Mouse (Mus musculus): ENCODE data around the gene Ntn5.
A peak's percentile ranks its signal among the peaks of the same experiment; 100 is the strongest.

The Ntn5 gene

DNA sequence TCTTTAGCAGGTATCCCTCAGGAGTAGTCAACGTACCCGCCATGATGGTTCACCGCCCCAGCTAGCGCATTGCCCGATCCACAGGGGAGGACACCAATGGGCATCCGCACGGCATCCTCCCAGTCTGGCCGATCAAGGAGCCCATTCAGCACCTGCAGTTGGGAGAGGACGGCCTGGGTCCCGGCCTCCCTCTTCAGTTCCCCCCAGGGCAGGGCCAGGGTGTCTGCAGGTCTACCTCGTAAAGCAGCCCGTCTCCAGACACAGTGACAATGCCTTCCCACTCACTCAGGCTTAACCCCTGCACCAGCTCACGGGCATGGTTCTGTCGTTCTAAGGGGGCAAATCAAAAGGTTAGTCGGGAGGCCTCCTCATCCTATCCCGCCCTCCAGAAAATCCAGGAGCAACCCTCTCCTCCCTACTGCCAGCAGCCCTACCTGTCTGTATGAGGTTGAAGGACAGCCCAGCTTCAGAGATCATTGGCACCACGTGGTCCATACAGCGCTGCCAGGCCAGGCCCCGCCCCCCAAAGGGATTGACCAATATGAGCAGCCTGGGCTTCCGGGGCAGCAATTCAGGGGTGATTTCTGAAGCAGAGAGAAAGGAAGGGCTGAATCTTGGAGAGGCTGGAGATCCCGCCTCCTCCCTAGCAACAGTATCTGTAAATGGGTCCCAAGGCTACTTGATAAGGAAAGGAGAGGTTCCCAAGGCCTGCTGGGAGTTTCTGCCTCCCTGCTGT, 28.4 kb downstream of the Ntn5 start:
- no peak for DNase-seq (ENCODE audit: low spot score in 2 of 2)

DNA sequence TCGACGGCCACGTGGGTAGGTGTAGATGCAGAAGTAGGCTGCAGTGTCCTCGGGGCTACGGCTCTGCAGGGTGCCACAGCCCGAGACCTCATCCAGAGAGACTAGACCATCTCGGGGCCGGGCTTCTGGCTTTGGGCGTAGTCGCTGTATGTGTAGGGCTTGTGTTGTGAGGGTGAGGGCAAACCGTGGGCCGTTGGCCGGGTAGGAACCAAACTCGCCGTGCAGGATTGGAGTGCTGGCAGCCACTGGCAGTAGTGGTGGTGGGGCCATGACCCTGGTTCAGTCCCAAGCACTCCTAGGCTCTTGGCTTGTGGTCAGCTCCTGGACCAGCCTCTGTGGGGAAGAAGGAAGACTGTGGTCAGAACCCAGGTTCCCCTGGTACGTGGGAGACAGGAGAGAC, 29.6 kb downstream of the Ntn5 start:
- no peak for DNase-seq (ENCODE audit: low spot score in 2 of 2)

DNA sequence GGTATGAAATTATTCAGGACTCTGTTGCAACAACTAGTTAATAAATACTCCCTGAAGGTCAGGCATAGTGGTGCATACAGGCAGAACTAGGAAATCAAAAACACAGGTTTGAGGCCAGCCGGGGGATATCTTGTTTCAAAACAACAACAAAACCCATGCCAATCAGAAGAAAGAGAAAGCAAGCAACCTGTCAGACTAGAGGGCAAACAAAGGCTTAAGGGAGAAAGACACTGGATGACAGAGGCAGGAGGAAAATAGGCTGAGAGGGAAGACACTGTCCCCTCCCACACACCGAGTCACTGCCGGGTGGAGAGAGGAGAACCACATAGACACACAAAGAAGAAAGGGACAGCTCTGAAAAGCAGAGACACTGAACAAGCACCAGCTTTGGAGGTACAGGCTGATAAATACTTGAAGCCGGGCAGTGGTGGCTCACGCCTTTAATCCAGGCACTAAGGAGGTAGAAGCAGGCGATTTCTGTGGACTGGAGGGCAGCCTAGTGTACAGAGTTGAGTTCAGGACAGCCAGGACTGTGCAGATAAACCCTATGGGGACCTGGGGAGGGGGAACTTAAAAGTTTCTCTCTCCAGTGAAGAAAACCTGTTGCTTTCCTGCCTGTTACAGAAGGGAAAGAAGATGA, 30.2 kb downstream of the Ntn5 start:
- DNase-seq (ENCODE audit: low spot score in 2 of 2): no peak

DNA sequence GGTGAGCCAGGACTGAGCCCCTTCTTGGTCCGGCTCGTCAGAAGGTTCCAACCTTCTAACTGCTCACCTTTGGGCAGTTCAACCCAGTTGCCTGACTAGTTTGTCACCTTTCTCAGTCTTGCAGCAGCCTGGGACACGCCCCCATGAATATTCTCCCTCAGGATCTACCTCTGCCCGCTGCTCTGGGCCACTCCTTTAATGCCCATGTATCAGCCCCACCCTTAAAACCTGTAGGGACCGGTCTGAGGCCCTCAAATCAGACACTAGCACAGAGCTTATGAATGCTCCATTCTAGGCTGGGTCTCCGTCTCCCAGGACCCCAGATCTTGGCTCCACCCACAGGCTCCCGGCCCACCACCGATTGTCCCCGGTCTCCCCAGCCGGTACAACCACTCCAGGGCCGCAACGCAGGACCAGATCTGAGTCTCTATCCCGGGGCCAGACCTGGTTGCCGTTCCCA, 30.8 kb downstream of the Ntn5 start:
- no peak for DNase-seq (ENCODE audit: low spot score in 2 of 2)

DNA sequence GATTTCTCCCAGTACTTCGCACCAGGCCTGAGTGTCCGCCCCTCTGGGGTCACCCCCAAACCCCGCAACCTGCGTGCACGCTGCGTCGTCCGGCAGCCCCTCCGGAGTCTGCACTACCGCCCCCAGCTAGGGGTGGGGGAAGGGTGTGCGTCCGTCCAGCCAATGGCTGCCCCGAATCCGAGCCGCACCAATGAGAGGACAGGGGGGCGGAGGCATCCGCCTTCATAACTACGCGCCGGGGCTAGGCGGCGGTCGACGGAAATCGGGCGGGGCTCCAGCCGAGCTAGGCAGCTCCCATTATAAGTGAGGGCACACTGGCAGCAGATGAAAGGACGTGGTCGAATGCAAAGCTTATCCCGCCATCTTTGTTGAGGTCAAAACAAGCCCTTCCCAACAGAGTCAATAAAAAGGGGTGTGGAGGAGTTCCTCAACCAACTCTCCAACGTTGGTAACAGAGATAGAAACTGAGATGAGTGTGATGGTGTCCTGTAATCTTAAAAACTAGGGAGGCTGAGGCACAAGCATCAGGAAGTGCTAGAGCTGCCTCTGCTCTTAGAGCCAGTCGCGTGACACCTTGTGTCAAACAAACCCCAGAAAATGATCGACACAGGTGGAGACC, 31.4 kb downstream of the Ntn5 start, which contains the start of gene Rpl18:
Rpl18 (plus strand) TSS at position 368 of the 619 bp plus-strand sequence.
- peak; percentile 97 to 99 for DNase-seq (ENCODE audit: low spot score in 2 of 2)

DNA sequence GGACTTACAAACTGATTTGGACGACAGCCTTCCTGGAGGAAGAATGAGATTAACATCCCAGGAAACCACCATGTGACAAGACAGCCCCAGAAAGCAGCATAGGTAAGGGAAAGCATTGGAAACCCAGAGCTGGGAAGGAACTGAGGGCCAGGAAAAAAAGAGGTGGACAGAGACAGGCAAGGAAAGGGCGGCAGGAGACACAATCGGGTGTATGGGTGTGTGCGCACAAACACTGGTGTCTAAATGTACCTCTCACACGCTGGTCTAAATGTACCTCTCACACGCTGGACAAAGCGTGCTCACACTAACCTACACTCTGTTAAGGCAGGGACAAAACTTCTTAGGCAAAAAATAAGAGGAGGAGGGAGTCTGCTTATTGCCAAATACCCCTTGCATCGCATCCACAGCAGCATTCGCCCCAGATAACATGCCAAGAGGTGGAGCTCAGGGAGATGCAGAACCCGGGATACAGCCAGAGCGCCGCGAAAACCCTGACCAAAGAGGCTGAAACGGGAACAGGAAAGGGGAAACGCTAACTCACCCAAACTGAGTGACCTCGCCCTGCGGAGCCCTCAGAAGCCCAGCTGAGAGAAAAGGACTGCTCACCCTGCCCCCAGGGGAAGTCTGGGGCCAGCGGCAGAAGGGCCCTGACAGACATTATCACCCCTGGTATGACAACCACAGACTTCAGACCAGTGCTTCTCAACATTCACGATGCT, 32.1 kb downstream of the Ntn5 start:
- no peak for DNase-seq (ENCODE audit: low spot score in 2 of 2)

DNA sequence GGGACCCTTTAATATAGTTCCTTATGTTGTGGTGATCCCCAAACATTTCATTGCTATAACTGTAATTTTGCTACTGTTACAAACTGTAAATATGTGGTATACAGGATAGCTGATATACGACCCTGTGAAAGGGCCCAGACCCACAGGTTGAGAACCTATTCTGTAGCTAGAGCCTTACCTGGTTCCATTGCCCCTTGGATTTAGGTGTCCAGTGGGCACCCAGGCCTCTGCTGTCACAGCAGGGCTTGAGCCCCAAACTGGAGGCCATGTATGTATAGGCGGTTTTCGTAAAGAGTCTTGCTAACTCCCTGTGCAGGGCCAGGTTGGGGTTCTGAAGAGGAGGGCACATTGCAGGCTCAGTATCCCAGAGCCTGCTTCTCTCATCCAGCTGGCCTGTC, 32.6 kb downstream of the Ntn5 start:
- DNase-seq (ENCODE audit: low spot score in 2 of 2): no peak

DNA sequence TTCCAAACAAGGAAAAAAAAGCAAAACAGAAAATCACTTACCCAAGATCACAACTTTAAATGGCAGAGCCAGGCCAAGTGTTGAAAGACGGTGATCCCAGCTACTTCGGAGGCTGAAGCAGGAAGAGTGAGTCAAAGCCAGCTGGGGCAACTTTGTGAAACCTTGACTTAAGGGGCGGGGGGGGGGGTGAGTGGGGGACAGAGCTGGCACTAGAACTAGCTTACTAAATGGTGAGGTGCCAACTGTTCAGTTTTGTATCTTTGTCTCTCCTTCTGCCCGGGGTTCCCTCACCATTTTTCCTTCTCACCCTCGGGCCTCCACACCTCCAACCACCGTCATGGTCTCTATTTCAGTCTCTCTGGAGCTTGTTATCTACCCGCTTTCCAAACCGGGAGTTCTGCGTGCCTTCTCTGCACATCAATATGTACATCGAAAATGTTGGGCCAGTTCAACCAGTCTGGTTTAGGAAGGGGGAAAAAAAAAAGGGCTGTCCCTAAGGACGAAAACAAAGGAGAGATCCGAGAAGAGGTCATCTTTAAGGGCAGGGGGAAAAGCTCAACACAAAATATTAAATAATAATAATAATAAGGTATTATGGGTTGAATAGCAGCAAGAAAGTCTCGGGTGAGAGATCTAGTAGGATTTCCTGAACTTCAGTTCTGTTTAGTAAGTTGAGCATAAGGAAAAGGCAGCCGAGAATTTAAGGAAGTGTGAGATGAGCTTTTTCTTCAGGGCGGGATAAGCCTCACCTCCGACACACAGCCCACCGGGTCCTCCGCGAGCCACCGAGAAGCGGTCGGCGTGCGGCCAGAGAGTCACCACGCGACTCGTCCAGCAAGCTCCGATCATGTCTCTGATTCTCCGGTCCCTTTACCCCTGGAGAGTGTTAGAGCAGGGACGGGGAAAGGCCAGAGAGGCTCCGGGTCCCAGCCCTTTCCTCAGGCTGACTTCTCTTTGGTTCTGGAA, 33.4 kb downstream of the Ntn5 start:
- DNase-seq (ENCODE audit: low spot score in 2 of 2): no peak

DNA sequence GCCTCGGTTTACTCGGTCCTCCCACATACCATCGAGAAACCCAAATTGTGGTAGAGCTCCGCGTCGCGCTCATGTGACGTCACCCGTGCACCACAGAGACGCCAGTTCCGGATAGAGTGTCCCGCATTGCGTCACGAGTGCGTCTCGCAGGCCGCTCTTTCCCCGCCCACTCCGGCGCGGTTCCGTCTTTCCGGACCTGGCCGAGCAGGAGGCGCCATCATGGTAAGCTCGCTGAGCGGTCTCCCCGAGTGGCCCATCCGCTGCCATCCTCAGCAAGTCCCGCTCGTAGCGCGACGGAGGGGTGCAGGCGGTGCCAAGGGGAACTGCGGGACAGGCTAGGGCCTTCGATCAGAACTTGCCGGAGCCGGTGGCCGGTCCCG, 34.1 kb downstream of the Ntn5 start, which contains the start of gene Sphk2:
Sphk2 (minus strand) TSS at position 85 of the 380 bp plus-strand sequence.
- peak; percentile 96 to 99 for DNase-seq (ENCODE audit: low spot score in 2 of 2)

DNA sequence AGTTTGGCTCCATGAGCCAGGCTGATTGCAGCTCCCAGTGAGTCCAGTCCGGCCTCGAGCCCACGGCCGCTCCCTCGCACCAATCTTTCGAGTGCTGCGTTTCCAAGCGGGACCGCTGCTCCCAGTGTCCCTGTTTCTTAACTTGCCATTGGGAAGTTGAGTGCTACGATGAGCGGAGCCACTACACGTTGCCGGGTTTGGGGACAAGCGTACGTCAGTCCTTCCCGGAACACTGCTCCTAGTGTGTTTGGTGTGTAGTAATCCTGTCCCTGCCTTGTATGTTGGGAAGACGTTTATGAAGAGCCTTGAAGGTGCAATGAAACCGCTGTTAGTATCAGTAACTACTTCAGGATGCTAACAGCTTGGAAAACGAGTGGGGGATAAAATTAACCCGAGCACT, 34.5 kb downstream of the Ntn5 start:
- no peak for DNase-seq (ENCODE audit: low spot score in 2 of 2)

DNA sequence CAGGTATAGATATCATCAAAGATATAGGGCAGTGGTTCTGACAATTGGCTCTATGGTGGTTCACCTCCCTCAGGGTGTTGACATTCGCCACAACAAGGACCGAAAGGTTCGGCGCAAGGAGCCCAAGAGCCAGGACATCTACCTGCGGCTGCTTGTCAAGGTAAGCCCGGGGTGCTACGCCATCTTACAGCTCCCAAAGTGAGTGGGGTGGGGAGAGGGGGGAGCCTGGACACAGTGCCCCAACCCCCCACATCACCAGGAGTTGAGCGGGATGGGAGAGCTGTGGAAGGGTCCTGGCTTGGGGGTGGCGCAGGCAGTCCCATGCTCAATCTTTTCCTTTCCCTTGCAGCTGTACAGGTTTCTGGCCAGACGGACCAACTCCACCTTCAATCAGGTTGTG, 35.4 kb downstream of the Ntn5 start:
- no peak for DNase-seq (ENCODE audit: low spot score in 2 of 2)

DNA sequence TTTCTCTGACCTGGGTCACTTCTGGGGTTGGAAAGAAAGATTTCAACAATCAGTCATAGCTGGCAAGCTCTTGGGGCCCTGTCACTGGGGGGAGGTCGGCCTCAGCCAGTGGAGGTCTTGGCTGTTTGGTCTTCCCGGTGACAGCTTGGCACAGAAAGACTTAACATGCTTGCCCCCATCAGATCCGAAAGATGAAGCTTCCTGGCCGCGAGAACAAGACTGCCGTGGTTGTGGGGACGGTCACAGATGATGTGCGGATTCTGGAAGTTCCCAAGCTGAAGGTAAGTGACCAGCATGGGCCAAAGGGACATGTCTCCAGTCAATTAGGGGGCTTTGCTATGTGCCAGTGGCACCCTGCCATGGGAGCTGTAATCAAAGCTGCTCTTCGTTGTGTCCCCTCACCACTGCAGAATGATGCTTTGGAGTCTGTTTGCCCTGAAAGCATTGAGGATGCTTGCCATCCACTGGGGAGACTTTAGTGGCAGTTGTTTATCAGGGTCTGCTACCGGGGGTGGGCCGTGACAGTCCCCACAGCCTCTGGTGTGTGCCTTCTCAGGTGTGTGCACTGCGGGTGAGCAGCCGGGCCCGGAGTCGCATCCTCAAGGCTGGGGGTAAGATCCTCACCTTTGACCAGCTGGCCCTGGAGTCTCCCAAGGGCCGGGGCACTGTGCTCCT, 36.1 kb downstream of the Ntn5 start:
- no peak for DNase-seq (ENCODE audit: low spot score in 2 of 2)

DNA sequence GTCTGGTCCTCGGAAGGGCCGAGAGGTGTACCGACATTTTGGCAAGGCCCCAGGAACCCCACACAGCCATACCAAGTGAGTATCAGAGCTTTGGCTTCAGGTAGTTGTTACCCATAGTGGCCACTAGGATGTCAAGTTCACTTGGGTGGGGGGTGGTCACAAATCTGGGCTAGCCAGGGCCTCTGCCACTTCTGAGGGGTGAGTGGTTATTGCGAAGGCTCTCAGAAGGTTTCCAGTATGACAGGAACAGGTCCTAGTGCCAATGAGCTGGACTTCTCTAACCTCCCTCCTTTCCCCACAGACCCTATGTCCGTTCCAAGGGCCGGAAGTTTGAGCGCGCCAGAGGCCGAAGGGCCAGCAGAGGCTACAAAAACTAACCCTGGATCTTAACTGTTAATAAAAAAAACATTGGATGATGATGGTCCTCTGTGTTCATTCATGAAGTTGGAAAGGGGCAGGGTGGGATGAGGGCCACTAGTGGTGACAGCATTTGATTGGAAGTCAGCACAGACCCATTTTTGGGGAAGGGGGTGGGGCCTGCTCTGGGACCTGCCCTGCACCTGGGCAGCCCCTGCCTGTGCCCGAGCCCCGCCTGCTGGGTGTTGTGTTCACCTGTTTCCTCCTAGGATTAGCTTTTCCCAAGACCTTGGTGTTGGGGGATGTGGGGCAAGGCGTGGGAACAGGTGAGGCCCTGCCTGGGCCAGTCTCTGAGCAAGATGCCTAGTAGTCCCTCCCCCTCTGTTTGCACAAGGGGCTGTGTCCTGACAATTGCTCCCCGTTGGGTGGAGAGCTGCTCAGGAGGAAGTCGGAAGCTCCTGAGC, 36.8 kb downstream of the Ntn5 start, which contains the start of gene Fam83e:
Fam83e (plus strand) TSS at position 800 of the 821 bp plus-strand sequence.
- DNase-seq (ENCODE audit: low spot score in 2 of 2): no peak

DNA sequence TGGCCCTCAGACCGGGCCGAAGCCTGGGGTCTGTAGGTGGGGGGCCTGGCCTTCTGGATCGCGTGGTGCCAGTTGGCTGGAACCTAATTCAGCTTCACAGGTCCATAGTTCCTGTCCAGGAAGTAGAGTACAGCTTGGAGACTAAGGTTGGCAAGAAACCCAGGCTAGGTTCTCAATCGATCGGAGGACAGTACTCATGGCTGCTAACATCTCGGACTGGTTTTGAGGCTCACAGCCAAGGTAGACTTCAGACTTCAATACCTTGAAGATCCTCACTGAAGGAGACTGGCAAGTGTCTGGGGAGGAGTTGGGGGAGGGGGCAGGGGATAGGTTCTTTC, 37.4 kb downstream of the Ntn5 start:
- DNase-seq (ENCODE audit: low spot score in 2 of 2): no peak

DNA sequence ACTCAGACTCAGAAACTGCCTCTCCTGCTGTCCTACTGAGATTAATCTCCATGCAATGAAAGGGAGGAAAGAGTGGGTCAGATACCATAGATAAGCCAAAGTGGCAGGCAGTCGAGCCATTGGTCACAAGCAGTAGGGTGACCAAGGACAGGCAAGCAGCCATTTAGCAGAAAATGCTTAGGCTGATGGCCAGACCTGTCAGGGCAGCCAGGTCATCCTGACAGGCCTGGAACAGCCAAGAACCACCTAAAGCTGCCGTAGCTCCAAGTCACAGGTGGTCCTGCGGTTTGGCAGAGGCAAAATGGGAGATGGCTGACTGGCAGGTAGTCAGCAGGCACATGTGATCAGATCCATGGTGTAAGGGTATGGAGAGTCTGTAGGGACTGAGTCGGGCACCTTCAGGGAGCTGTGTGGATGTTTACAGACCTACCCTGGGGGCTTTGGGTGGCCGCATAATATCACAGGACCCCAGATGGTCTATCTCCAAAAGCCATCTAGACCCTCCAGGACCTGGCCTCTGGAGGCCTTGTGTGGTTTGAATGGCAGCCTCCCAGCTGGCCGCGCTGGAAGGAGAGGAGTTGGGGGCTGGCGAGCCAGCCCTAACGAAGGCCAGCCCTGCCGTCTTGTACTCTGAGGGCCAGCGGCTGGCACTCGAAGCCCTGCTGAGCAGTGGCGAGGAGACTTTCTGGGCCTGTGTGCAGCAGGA, 38.0 kb downstream of the Ntn5 start:
- no peak for DNase-seq (ENCODE audit: low spot score in 2 of 2)

DNA sequence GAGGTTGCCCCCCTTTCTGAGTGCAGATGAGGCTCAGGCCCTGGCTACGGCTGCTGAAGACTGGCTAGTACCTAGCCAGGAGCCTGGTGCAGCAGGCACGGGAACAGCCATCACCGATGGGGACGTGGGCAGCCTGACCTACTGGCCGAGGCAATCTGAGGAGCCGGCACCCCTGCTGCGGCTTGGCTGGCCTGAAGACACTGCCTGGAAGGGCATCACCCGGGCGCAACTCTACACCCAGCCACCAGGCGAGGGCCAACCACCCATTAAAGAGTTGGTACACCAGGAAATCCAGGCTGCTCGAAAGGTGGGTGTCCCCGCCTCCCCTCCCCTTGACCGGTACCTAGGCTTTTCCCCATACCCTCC, 38.5 kb downstream of the Ntn5 start:
- no peak for DNase-seq (ENCODE audit: low spot score in 2 of 2)

DNA sequence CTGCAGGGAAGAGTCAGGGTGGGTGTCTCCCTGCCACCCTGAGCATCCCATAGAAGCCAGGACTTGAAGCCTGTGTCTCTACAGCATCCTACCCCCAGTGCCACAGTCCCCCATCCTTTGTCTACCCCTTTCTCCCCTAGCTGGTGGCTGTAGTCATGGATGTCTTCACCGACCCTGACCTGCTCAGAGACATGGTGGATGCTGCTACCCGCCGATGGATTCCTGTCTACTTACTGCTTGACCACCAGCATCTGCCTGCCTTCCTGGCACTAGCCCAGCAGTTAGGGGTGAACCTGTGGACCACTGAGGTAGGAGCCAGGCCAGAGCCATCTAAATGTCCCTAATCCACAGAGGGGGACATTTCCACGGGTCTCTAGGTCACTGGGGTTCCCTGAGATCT, 39.5 kb downstream of the Ntn5 start:
- DNase-seq (ENCODE audit: low spot score in 2 of 2): no peak

DNA sequence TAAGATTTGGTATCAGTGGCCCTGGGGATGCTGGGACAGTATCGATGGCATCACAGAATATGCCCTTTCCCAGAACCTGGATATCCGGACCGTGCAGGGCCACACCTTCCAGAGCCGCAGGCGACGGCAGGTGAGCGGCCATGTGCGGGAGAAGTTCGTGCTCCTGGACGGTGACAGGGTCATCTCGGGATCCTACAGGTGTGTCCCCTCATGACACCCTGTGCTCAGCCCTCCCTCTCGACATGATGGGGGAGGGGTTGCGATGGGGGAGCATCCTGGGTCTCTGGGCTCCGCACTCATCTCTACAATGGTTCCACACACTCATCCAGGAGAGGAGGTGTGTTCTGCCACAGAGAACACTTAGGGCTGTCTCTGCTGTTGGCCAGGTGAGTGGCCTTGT, 40.0 kb downstream of the Ntn5 start:
- no peak for DNase-seq (ENCODE audit: low spot score in 2 of 2)

DNA sequence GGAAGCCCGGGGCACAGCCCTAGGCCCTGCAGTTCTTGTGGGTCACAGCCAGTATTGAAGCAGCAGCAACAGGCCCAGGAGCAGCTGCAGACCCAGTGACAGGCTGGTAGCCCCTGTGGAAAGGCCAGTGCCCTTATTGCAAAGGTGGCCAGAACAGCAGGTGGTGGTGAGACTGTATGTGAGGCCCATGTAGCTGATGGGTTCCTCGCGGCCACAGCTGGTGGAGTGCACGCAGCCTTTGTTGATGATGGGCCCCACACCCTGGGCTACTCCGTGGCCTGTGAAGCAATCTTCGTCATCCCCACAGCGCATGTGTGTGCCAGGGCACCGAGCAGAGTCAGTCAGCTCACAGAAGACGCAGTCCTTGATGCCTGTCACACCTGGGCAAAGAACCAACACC, 41.3 kb downstream of the Ntn5 start:
- DNase-seq (ENCODE audit: low spot score in 2 of 2): no peak

Measured in left cerebral cortex, adult 9 months (tissue).